Mouse (Mus musculus): ENCODE measurements around the gene Grip1.

GRCm38 (mm10) chr10:119706281-119706680, 252.7 kb downstream of the Grip1 start:
- TF ChIP-seq CTCF (IDR thresholded peaks at IDR 0.05; ENCODE audit: low read depth) (no peak), EP300 (optimal IDR thresholded peaks at IDR 0.05) (no peak)

Measured in stomach, postnatal 0 days (tissue).